Mouse (Mus musculus): Measurements from ENCODE around the gene Fuom.

The Fuom gene

DNA sequence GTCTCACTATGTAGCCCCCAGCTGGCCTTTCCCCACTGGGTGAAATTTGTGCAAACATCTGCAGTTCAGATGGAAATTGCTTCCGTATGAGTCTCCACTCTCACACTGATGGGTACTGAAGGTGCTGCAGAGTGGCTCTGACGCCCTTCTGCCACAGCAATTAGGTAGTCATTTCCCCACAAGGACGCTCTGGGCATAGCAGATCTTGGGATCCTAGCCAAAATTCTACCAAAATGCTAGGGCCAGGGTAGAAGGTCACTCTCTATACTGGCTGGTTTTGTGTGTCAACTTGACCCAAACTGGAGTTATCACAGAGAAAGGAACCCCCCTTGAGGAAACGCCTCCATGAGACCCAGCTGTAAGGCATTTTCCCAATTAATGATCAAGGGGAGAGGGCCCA is 1.8 kb upstream of the Fuom start:
- DNase-seq (ENCODE audit: inconsistent age in 2 of 2, low spot score in 1 of 2) = peak; percentile 50 to 87

DNA sequence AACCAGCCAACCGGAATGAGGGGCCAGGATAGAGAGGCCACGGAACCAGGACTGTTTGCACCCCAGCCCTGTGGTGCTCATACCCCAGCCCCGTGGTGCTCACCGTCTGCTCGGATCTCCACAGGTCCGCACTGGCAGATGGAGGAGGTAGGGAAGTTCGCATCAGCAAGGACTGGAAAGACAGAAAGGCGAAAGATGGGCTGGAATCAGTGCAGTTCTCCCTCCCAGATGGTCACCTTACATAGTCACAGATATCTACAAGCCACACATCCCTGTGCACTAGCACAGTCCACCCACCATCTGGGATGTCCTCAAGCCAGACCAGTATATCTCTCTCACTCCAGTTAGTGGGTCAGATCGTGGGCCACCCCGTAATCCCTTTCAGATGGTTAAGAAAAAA is 743 bp downstream of the Fuom start:
- peak in 1 of 2 experiments; percentile 65 for DNase-seq (ENCODE audit: inconsistent age in 2 of 2, low spot score in 1 of 2)

GRCm38 (mm10) chr7:140098466-140098865 is 3.8 kb downstream of the Fuom start:
- DNase-seq (ENCODE audit: inconsistent age in 2 of 2, low spot score in 1 of 2) = no peak

GRCm38 (mm10) chr7:140096055-140096454 is 6.2 kb downstream of the Fuom start:
- DNase-seq (ENCODE audit: inconsistent age in 2 of 2, low spot score in 1 of 2) = peak in 1 of 2 experiments; percentile 24

DNA sequence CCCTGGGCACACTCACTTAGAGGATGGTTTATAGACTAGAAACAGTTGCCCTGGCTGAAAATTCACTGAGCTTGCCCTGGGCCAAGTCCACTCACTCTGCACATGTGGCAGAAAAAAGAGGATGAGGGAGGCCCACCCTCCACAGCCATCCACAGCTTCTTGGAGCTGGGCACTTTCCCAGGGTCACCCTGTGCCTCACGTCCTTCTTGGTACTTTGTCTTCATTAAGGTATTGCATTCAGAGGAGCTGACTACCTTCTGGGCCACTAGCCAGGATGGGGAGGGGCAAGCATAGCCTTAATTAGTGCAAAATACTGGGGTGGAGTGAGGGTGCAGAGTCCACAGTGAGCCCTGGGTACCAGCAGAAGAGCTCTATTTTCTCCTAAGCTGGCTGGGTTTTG is 6.7 kb downstream of the Fuom start:
- DNase-seq (ENCODE audit: inconsistent age in 2 of 2, low spot score in 1 of 2) = no peak

GRCm38 (mm10) chr7:140094954-140095353 is 7.3 kb downstream of the Fuom start:
- DNase-seq (ENCODE audit: inconsistent age in 2 of 2, low spot score in 1 of 2) = peak in 1 of 2 experiments; percentile 47

- no peak for DNase-seq (ENCODE audit: inconsistent age in 2 of 2, low spot score in 1 of 2)
Observed at GRCm38 (mm10) chr7:140092924-140093528, 9.2 kb downstream of the Fuom start, which contains the start of gene Prap1. Gene Prap1, plus strand, starts transcription at chr7:140093395.

DNA sequence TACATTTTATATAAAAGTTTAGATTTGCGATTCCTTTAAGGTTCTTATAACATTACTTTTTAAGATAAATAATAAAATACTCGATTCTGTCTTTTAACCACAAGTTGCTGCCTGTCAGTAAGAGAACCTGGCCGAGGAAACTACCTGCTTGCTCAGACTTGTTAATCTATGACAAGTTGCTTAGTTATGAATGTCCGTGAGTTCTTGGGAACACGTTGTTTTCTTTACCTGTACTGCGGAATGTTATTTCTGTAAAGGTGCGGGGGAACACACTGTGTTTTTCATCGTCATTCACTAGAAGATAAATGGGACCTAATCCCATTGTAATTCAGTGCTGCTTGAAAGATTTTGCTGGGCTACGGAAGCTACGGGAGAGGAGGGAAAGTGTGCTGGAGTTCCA is 11.6 kb downstream of the Fuom start:
- DNase-seq (ENCODE audit: inconsistent age in 2 of 2, low spot score in 1 of 2) = no peak

DNA sequence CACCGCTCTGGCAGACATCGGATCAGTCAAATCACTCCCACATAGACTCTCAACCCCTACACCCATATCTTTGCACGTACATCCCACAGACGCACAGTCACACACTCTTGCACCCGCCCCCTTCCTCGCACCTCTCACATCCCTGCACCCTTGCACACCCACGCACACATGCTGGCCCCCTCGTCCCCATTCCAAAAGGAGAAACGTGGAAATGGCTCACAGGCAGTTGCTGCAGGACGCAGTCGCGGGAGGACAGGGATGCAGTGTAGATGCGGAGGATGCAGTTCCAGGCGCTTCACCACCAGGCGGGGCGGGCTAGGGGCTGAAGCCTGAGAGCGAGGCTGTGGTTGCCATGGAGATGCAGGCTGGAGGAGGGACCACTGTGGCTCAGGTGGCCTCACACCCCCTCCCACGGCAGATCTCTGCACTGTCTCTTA is 20.0 kb downstream of the Fuom start, which contains the start of gene Caly:
TSS of gene Caly (minus strand) at position 307 of the 437 bp plus-strand sequence.
- peak; percentile 30 to 56 for DNase-seq (ENCODE audit: inconsistent age in 2 of 2, low spot score in 1 of 2)

- peak in 1 of 2 experiments; percentile 44 for DNase-seq (ENCODE audit: inconsistent age in 2 of 2, low spot score in 1 of 2)
Observed at GRCm38 (mm10) chr7:140081408-140082241, 20.6 kb downstream of the Fuom start.

DNA sequence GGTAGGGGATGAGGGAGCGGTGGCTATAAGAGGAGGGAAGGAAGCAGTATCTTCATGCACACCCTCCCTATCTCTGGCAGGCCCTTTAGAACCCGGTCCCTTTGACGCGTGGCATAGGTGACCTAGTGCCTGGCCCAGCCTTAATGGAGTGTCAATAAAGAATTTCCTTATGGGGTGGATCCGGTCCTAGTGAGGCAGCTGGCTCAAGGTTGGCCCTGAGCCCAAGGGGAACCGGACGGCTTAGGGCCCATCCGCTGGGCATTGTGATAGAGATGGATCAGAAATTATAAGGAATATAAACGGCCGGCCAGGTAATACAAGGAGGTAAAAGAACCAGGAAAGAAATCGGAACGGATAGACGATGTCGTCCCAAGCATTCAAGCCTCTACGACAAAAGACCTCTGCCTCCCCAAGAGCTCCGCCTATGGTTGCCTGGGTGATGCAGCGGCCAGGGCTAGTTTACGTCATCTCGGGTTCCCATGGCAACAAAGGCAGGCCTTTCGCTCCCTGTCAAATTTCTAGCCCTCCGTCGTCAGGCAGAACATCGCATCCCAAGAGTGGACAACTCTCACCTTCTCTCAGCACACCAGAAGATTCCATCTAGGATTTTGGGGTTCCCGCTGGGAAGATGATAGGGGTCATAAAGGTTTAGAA is 21.6 kb downstream of the Fuom start:
- peak; percentile 88 to 94 for DNase-seq (ENCODE audit: inconsistent age in 2 of 2, low spot score in 1 of 2)

DNA sequence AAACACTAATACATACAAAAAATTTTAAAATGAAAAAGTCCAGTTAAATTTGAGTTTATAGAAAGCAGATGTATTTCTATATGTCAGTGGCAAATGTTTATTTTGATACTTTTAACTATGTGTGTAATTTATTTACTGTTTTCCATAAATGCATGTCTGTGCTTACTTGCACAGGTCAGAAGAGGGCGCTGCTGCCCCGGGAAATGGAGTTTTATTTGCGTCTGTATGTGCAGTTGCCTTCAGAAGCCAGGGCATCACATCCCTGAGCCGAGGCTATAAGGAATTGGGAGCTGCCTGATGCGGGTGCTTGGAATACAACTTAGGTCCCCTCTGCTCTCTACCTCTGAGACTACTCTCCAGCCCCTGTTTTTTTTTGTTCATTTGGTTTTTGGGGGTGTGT is 23.5 kb downstream of the Fuom start:
- DNase-seq (ENCODE audit: inconsistent age in 2 of 2, low spot score in 1 of 2) = peak; percentile 72 to 86

- no peak for DNase-seq (ENCODE audit: inconsistent age in 2 of 2, low spot score in 1 of 2)
Observed at GRCm38 (mm10) chr7:140077698-140078097, 24.5 kb downstream of the Fuom start.

- peak; percentile 18 to 50 for DNase-seq (ENCODE audit: inconsistent age in 2 of 2, low spot score in 1 of 2)
Observed at GRCm38 (mm10) chr7:140070042-140070711, 32.1 kb downstream of the Fuom start.

GRCm38 (mm10) chr7:140067397-140067796 is 34.8 kb downstream of the Fuom start:
- DNase-seq (ENCODE audit: inconsistent age in 2 of 2, low spot score in 1 of 2) = no peak

DNA sequence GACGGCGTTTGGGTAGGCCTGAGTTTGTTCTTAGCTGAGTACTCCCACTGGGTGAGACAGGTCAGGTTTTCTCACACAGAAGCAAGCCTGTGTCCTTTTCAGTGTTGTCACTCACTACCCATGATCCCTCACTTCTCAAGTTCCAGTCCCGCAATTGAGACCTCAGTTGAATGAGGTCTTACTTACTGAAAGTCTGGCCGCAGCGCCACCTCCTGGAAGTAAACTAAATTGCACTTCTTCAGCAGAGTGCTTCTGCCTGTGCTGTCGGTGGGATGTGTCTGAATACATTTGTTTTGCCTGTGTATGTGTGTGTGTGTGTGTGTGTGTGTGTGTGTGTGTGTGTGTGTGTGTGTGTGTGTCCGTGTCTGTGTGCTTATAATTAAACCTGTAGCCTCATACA is 39.1 kb downstream of the Fuom start:
- DNase-seq (ENCODE audit: inconsistent age in 2 of 2, low spot score in 1 of 2) = peak; percentile 55 to 86

DNA sequence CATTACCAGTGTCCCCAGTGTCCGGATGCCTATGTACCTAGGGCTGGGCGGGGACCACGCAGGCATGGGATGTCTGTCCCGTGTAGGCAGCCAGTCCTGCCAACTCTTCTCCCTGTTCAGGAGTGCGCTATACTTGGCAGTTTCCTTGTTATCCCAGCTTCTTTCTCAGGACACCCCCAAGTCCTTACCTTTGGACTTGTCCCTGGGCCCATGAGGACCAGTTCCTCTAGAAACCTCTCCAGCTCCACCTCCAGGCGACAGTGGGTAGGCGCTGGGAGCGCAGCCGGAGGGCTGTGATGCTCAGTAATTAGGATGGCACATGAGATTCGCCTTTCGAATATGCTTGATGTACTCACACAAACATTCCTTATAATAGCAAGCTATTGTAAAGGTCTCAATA is 39.9 kb downstream of the Fuom start:
- DNase-seq (ENCODE audit: inconsistent age in 2 of 2, low spot score in 1 of 2) = peak in 1 of 2 experiments; percentile 58

DNA sequence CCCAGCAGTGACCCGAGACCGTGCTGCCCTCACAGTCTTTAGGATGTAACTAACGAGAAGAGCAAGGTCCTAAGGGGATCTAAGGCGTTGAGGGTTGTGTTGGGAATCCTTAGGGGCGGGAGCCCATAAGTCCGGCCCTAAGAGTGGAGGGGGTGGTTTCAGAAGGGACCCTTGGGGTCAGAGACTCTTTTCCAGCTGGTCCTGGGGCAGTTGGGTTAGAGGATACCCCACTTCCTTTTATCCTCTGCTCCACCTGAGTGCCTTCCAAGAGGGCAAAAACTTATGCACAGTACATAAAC is 40.5 kb downstream of the Fuom start:
- no peak for DNase-seq (ENCODE audit: inconsistent age in 2 of 2, low spot score in 1 of 2)

DNA sequence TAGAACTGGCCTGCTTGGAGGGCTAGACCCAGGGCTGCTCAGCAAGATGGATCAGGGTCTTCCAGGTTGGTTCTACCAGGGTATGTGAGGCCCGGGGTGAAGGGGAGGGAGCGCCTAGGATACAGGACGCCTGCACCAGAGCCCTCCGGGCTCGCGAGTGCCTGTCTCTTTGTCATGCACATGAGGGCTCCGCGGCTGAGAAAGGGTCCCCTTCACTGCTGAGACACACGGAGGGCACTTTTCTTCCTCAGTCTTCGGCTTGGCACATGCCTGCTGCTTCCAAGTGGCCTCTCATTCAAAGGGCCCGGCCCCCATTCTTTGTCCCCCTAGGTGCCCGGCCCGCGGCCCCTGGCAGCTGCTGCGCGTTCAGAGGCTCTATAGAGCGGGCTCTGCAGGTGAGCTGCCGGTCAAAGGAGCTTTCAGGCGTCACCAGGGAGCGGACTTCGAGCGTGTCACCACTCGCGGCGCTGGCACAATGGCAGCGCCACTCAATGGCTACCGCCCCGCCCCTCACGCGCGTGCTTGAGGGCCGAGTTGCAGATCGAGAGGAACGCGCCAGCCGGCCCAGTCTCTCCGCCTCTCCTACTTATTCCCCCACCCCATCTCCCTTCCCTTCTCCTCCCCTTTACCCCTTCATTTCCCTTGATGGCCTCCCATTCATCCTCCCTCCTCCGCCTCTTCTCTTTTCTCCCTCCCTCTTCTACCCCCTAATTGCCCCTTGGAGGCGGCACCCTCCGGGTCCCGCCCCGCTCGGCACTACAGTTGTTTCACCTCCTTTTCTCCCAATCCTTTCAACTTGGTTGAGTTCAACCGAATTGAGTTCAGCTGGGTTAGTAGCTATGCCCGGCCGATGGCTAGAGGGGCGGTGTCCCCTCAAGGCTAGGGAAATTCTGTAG is 41.1 kb downstream of the Fuom start:
- DNase-seq (ENCODE audit: inconsistent age in 2 of 2, low spot score in 1 of 2) = peak; percentile 29 to 63

DNA sequence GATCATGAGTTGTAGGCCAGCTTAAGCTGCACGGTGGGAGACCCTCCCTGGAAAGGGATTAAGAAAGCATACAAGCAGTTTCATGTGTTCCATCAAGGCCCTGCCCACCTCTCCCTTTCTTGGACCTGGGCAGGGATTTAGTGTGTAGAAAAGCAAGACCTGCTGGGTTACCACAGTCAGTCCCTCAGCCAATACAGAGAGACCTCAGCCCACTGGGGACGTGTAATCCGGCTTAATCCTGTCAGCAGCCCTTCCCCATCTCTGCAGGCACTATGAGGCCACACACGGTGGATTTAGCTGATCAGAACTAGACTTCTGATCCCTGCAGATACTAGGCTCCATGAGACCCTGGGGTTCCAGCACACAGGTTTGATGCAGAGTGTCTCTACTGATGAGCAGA is 42.6 kb downstream of the Fuom start:
- DNase-seq (ENCODE audit: inconsistent age in 2 of 2, low spot score in 1 of 2) = no peak
